Mouse (Mus musculus) MEL (cell line): ENCODE data around the gene H2-Ob.
"Not testable (repeated sequence)": the region's sequence is repeated elsewhere in the genome, so short reads cannot be mapped to it uniquely, and the experiment has no call there.

ENCODE experiments used
- CTCF ChIP-seq, 3 experiments: IDR thresholded peaks in 2 of 3; conservative IDR thresholded peaks in 1 of 3; 2 replicates each; pipeline ENCODE4 v1.5.1; 2011 to 2012; ENCODE audit warnings: low read length in 3 of 3, low read depth in 2 of 3, mild to moderate bottlenecking in 2 of 3, improper control_type of control experiment in 1 of 3, inconsistent platforms in 1 of 3, mixed read lengths in 1 of 3, moderate library complexity in 1 of 3; ENCODE audit not compliant: control insufficient read depth in 1 of 3, insufficient read depth in 1 of 3, poor library complexity in 1 of 3, severe bottlenecking in 1 of 3
- ELF1 ChIP-seq: IDR thresholded peaks from 2 replicates; pipeline ENCODE4 v1.6.1; 2014; ENCODE audit warnings: low read depth, mild to moderate bottlenecking, inconsistent platforms, low read length, improper control_type of control experiment, moderate library complexity
- MAFK ChIP-seq: IDR thresholded peaks from 2 replicates; pipeline ENCODE4 v1.6.1; 2011; ENCODE audit warnings: low read depth, mild to moderate bottlenecking, low read length, improper control_type of control experiment, borderline replicate concordance
- MAZ ChIP-seq: IDR thresholded peaks from 2 replicates; pipeline ENCODE4 v1.6.1; 2012; ENCODE audit warnings: low read depth, mild to moderate bottlenecking, inconsistent platforms, low read length, improper control_type of control experiment
- POLR2A ChIP-seq, 2 experiments: IDR thresholded peaks; 2 replicates each; pipeline ENCODE4 v1.6.1; 2011 to 2012; ENCODE audit warnings: low read length in 2 of 2, mild to moderate bottlenecking in 2 of 2, control low read depth in 1 of 2, improper control_type of control experiment in 1 of 2, low read depth in 1 of 2, moderate library complexity in 1 of 2; ENCODE audit not compliant: control insufficient read depth in 1 of 2, insufficient read depth in 1 of 2, poor library complexity in 1 of 2

DNA sequence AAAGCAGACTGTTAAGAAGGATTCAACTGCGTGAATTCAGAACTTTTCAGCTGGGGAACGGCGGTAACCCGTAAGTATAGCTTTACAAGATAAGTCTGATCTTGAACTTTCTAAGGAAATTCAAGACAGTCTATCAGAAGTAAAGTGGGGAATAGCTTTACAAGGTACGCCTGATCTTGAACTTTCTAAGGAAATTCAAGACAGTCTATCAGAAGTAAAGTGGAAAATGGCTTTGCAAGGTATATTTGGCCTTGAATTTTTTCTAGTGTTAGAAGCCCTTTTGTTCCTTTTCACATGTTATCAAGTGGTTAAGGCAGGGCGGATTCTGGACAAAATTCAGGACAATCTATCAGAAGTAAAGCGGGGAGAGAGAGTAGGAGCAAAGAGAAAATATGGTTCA, 18.9 kb upstream of the H2-Ob start:
- not testable (repeated sequence) for TF ChIP-seq POLR2A (IDR thresholded peaks at IDR 0.05; ENCODE audit: control insufficient read depth in 1 of 2, insufficient read depth in 1 of 2, low read depth in 1 of 2, low read length in 2 of 2, poor library complexity in 1 of 2); MAZ; MAFK; ELF1; CTCF (IDR thresholded peaks at IDR 0.05 in 2 of 3, conservative IDR thresholded peaks at IDR 0.05 in 1 of 3; ENCODE audit: control insufficient read depth in 1 of 3, insufficient read depth in 1 of 3, low read depth in 2 of 3, low read length in 3 of 3, poor library complexity in 1 of 3, severe bottlenecking in 1 of 3)
